Mouse (Mus musculus) urinary bladder, postnatal 14 days (tissue): ENCODE results near the gene Plekho1.

Experiments
- DNase-seq: peaks from one replicate; pipeline ENCODE4 v3.0.0; 2021; ENCODE audit warnings: low spot score

The Plekho1 gene

GRCm38 (mm10) chr3:95950763-95951551, 44.8 kb downstream of the Plekho1 start:
- DNase-seq = peak; percentile 87

- no peak for DNase-seq
Observed at GRCm38 (mm10) chr3:95948325-95948724, 47.5 kb downstream of the Plekho1 start.

GRCm38 (mm10) chr3:95945731-95946240, 50.0 kb downstream of the Plekho1 start:
- DNase-seq = no peak

- DNase-seq = no peak
Observed at GRCm38 (mm10) chr3:95944742-95945141, 51.1 kb downstream of the Plekho1 start.

- DNase-seq = no peak
Observed at GRCm38 (mm10) chr3:95943226-95943625, 52.6 kb downstream of the Plekho1 start.

- DNase-seq = no peak
Observed at GRCm38 (mm10) chr3:95942749-95943148, 53.1 kb downstream of the Plekho1 start.

- DNase-seq = no peak
Observed at GRCm38 (mm10) chr3:95938835-95939234, 57.0 kb downstream of the Plekho1 start.
